Mouse (Mus musculus) heart, adult 2 months (tissue): ENCODE measurements around the gene Cybc1.
A peak's percentile ranks its signal among the peaks of the same experiment; 100 is the strongest.

ENCODE experiments used
- CTCF ChIP-seq: fragments of 200-600 bp; IDR thresholded peaks from 2 replicates; pipeline ENCODE4 v1.8.1; 2022; ENCODE audit warnings: antibody characterized with exemption, mild to moderate bottlenecking, moderate library complexity
- EP300 ChIP-seq: fragments of 200-500 bp; IDR thresholded peaks from 2 replicates; pipeline ENCODE4 v1.6.1; 2011; ENCODE audit warnings: low read depth, low read length, control low read depth; ENCODE audit not compliant: insufficient read depth
- POLR2A ChIP-seq: fragments of 200-500 bp; IDR thresholded peaks from 2 replicates; pipeline ENCODE4 v1.6.1; 2011; ENCODE audit warnings: mild to moderate bottlenecking, low read depth, low read length, control low read depth; ENCODE audit not compliant: insufficient read depth

DNA sequence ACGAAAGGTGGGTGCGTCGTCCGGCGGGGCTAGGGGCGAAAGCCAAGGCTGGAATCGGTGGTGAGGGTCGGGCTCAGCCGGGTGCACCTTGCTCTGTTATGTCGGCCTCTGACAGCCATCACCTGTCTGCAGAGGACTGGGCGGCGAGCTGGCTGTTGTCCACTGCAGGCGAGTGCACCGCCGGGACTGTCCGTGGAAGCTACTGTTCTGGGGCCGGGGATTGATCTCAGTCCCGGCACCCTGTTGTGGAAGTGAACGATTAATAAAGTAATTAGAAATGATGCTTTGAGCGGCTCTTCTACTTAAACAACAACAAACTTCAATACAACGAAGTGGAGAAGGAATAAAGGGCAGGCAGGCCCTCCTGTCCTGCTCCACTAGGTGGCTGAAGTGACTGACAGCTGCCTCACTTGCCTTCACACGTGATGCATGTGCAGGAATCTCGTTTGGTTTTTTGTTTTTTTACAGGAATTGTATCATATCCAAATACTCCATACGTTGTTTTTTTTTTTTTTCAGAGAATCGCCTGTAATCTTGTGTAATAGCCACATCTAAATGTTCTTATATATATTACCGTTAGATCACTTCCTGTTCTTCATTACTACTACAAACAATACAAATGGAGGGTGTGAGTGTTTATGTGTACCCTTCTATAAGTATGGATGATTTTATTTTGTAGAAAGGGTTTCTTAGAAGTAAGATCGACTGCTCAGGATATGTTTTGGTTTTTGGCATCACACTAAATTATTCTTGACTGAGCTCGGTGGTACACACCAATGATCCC, 8.4 kb upstream of the Cybc1 start:
- TF ChIP-seq EP300 (no peak), CTCF (peak; percentile 48), POLR2A (no peak)
